Mouse (Mus musculus) testis, adult 2 months (tissue): ENCODE data around the gene Sox1.

Experiments used
- CTCF ChIP-seq: fragments of 200-500 bp; IDR thresholded peaks from 2 replicates; pipeline ENCODE4 v1.5.1; 2012; ENCODE audit warnings: low read depth, mild to moderate bottlenecking, inconsistent platforms, low read length, moderate library complexity; ENCODE audit not compliant: control insufficient read depth, insufficient read depth, insufficient replicate concordance
- POLR2A ChIP-seq: fragments of 200-500 bp; IDR thresholded peaks from 2 replicates; pipeline ENCODE4 v1.6.1; 2012; ENCODE audit warnings: low read depth, mild to moderate bottlenecking, inconsistent platforms, low read length, moderate library complexity; ENCODE audit not compliant: control insufficient read depth

- no peak for TF ChIP-seq POLR2A
- TF ChIP-seq CTCF: no peak
Observed at GRCm38 (mm10) chr8:12417056-12417455, 22.0 kb downstream of the Sox1 start.
